Mouse (Mus musculus): ENCODE measurements around the gene Gm11444.

Gm11444 gene

GRCm38 (mm10) chr11:85857997-85858698 is 8.0 kb upstream of the Gm11444 start:
- DNase-seq, result no peak

DNA sequence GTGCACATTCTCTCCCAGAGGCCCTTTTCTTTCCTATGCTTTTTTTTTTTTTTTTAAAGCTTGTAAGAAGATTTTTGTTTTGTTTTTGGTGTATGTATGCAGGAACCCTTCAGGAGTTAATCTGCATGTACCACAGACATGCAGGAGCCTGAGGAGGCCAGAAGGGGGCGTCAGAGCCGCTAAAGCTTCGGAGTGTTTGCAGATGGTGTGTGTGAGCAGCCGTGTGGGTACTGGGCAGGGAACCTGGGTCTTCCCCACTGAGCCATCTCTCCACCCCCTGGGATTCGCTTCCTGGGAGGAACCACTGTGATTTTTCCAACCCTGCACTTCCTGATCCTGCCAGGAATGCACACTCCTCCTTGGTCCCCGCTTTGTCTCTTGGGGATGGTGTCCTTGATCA is 625 bp upstream of the Gm11444 start:
- DNase-seq, result peak; percentile 18 to 27

DNA sequence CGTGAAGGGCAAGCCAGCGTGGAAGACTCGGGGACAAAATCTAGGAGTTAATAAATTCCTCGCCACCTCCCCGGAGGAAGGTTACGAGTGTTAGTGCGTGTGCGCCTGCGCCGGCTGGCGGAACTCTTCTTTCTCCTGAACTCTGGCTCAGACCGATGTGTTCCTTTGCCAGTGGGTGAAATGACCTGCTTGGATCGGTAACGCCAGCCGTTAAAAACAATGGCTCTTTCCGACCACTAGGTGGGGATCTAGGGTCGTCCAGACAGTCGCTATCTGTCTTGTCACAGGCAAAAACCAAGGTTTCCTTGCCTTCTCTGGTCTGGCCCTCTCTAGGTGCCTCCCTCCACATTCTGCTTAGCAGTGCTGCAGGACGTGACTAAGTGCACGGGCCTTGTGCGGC is 1.1 kb downstream of the Gm11444 start:
- DNase-seq, result peak; percentile 84 to 88

- peak in 1 of 2 experiments; percentile 1 for DNase-seq
Measured at GRCm38 (mm10) chr11:85846509-85846908, 3.6 kb downstream of the Gm11444 start.

DNA sequence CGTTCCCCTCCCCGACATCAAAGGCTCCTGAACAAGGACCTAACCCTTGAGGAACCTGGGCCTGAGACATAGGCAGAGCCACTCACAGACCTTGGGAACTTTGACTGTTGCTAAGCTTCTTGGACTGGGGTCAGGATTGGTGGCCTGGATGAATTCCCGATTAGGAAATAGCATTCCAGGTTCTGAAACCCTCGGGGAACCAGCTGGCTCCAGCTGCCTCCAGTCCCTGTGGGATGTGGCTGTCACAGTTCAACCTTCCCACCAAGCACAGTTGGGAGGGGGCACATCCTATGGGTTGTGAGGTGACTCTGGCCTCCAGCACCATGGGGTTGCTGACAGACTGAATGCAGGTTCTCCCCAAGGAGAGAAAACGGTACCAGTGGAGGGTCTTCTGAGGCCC is 4.2 kb downstream of the Gm11444 start:
- peak in 1 of 2 experiments; percentile 10 for DNase-seq

DNA sequence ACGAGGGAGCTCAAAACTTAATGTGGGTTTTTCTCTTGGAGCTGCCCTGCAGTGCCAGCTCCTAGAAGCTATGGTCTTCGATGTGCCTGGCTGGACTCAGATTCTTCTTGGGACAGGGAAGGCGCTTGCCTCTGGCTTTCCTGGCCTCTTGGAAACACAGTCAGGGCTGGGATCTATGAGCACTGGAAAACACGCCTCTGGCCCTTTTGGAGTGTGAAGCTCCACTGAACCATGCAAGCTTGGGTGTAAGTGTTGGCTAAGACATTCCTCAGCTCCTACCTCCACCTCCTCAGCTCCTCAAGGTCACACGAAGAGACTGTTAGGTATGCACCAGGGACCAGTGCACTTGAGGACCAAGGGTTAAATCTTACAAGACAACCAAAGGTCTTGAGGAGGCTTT is 5.2 kb downstream of the Gm11444 start:
- DNase-seq, result no peak

DNA sequence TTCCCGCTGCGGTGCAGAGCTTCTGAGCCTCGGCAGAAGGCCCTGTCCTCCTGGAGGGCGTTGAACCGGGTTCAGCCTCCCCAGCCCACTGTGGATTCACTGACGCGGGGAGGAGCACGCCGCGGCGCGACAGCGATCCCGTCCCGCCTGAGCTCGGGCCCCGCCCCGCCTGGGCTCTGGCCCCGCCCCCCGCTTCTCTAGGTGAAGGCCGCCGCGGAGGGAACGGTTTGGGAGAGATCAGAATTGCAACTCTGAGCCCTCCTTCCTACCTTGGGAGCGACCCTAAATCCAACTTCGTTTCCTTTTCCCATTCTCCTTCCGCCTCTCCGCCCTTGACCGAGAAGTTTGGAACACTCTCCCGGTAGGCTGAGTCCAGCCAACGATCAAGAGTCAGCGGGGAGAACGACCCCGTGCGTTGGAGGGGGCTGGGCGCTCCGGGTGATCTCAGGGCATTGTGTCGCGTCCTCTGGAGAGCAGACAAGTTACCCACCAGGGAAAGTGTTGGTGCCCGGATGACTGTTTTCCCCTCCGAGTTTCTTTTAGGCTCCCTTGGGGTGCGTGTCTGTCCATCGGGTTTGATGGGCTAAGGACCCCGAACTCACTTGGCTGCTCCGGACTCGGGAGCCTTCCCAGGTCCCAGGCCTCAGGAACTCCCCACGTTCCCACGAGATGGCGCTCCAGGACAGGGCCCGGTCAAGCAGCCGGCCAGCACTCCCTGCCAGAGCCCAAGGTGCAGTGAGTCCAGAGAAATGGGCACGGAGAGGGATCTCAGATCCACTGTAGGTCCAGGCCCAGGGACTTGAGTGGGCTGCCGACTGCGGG is 5.8 kb downstream of the Gm11444 start:
- peak; percentile 92 to 93 for DNase-seq

DNA sequence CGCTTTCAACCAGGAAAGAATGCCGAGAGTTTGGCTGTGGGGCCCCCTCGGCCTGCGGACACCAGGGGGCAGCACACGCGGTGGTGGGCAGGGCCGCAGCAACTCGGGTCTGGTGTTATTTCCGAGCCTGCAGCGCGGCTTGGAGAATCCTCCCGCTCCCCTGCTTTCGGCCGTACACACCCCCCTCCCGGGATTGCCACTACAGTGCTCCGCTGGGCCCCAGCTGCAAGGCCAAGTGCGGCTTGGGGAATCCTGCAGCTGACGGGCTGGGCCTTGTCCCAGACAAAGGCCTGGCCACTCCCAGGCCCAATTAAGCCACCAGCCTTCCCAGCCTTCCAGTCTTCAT is 6.8 kb downstream of the Gm11444 start:
- DNase-seq, result peak; percentile 80

DNA sequence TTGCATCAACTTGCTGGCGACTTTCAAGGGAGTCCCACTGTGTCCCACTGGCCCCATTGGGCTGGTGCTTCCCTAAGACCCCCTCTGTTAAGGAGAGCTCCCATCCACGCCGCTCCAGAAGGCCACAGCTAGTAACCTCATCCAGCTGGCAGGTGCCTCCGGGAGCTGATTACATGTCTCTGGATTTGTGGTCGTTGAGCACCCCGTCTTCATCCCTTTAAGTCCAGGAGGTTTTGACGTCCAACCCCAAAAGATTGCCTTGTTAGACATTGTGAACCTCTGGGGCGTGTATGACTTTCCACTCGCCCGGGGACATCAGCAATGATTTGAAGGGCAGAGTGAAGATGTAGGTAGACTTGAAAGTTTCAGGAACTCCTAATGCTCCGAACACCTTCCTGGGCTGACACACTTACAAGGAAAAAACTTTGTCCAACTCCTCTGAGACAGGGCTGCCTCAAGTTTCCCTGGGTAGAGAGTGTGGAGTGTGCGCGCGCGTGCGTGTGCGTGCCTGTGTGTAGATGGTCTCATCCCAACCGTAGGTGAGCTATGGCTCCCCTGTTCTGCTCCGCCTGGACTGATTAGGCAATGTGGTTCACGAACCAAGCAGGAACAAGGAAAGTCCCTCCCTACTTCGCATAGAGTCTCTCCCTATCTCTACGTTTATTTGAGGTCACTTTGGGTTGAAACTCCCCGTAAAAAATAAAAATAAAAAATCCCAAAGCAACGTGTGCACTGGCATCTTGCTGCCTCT is 7.4 kb downstream of the Gm11444 start:
- DNase-seq, result no peak

- DNase-seq, result peak; percentile 90 to 92
Measured at GRCm38 (mm10) chr11:85841980-85842379, 8.2 kb downstream of the Gm11444 start.

DNA sequence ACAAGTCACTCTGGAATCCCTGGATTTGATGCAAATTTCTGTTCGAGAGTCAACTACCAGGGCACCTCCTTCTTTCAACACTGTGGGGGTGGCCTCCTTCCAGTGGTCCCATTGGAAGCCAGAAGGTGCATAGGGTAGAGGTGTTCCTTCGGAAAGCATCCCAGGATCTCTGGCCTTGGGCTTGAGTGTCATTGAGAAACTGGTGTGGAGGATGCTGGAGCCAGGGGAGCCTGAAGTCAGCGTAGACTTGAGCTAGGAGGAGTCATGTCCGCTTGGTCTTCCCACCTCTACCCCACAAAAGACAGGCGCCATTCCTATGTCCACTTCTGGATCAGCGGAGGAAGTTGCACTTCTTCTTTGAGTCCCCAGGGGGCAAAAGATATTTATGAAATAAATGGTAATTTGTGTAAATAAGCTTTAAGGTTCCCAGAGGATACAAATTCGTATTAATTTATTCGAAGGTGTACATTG is 8.9 kb downstream of the Gm11444 start:
- DNase-seq, result peak in 1 of 2 experiments; percentile 34

- DNase-seq, result peak in 1 of 2 experiments; percentile 34
Measured at GRCm38 (mm10) chr11:85840803-85841145, 9.4 kb downstream of the Gm11444 start.

DNA sequence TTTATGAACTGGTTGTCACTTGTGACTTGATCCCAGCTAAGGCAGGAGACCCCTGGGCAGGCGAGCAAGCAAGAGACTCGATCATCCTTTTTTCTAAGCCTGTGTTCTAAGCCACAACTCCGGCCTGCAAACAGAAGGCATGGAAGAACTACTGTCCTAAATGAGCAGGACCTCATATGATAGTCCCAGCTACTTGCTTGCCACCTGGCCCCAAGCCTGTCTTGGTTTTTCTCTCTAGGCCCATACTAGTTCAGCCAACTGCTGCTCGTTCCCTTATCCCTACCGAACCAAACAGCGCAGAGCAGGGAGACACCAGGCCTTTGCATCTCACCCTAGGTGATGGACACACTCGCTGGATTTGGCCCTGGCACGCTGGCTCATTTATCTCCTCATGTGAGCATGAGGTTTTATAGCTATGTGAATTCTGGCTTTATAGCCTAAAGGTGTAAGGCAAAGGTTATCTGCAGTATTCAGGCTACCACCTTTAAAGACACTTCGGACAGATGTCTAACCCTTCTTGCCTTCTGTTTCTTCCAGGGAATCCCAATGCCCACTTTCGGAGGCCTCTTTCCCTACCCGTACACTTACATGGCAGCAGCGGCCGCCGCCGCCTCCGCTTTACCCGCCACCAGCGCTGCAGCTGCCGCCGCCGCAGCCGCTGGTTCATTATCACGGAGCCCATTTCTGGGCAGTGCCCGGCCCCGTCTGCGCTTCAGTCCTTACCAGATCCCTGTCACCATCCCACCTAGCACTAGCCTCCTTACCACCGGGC is 9.9 kb downstream of the Gm11444 start:
- DNase-seq, result peak in 1 of 2 experiments; percentile 17

DNA sequence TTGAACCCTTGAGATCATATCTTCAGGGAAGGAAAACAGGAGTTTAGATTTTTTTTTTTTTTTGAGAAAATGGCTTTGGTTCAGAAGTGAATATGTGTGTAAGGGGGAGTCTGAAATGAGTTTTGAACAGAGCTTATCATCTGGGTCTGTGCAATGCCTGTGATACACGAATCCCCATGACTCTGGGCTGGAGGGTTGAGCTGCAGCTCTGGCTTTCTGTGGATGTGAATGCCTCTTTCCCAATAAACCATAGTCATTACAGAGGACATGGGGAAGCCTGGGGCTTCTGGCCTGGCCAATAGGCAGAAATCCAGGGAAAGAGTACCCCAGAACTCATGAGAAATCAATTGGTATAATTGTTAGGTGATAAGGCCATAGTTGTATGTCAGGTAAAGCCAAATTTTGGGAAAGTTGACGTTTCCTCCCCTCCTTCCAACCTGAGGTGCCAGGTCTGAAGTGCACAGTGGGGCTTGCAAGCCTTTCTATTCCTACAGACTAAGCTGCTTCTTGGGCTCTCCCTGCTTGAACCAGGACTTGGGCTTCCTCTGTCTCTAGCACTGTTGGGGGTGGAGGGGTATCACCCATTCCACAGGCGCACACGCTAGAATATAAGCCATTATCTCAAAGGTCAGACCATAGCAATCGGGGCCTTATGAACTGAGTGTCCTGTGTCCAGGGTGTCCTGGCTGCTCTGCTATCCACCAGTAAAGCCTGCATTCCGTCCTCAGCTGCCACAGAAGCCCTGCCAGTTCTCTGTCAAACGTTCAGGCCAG is 10.7 kb downstream of the Gm11444 start:
- DNase-seq, result peak in 1 of 2 experiments; percentile 15

DNA sequence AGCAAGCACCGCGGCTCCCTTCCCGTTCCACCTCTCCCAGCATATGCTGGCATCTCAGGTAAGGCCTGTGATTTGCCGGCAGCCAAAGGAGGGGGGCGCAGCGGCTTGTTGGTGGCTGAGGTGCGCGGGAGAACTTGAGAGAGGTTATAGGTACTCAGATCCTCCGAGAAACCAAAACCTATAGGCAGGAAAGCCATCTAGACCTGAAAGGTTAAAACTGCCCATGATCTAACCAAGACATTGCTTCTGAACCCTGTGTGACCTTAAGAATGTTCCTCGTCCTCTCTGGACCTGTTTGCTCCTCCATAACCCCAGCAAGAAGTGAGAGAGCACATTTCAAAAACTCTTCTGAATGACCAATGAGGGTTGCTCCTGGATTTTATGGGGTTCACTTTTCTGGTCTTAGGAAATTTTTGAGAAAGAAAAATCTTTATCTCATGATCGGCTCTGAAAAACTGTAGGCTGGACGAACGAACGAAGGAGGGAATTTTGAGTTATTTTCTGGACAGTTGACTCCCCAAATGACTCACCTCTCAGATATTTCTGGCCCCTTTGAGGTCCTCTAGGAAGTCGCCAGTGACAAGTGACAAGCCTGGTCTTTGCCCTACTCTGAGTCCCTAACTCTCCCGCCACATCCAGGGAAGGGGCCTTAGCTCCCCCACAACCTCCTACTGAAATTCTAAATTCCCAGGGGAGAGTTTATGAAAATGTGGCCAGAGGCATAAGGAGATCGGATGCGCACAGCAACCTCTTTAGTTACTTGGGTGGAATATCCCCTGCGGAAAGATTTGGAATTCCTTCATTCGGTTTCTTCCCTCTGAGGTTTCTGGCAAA is 11.5 kb downstream of the Gm11444 start:
- DNase-seq, result no peak

DNA sequence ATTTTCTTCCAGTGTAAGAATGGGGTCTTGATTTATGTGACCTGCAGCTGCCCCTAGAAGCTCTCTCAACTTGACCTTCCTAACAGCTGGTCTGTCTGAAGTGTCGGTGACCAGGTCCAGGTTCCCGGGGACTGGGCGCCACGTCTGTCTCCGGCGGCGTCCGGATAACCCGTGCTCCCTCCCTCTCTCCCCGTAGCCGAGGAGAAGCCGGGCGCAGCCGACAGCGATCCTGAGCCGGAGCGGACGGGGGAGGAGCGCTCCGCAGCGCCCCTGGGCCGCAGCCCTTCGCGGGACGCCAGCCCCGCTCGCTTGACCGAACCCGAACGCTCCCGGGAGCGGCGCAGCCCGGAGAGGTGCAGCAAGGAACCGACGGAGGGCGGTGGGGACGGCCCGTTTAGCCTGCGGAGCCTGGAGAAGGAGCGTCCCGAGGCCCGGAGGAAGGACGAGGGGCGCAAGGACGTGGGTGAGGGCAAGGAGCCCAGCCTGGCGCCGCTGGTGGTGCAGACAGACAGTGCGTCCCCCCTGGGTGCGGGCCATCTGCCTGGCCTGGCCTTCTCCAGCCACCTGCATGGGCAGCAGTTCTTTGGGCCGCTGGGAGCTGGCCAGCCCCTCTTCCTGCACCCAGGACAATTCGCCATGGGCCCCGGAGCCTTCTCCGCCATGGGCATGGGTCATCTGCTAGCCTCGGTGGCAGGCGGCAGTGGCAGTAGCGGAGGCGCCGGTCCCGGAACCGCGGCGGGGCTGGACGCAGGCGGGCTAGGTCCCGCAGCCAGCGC is 12.3 kb downstream of the Gm11444 start:
- DNase-seq, result peak; percentile 53 to 63

DNA sequence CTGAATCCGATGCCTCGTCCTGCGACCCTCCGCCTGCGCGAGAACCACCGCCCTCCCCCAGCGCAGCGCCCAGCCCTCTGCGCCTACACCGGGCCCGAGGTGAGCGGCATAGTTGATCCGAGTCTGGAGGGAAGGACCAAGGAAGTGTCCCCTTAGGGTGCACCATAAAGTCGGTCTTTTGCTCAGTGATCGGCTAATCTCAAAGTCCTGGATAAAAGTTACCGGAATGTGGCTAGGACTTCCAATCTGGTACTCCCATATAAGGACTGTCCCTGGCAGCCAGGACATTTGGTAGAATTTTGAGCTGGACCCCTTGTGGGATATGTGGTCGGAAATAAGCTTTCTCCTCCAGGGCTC is 12.9 kb downstream of the Gm11444 start:
- DNase-seq, result no peak

- peak in 1 of 2 experiments; percentile 53 for DNase-seq
Measured at GRCm38 (mm10) chr11:85836523-85837290, 13.4 kb downstream of the Gm11444 start.
